Comparison of ENCODE assay signal across 22 mouse cellular contexts in genomic region chr12:6022490-6022889, GRCm38 (mm10).
DNase-seq lines count a peak whose midpoint lies in the region; ATAC-seq and TF ChIP-seq lines count a peak whose summit lies in the region.
"Had no signal": no experiment of that assay in that cellular context is flagged by ENCODE, and none has a peak within 500 bp of the region (broad histone marks: within the 10 kb centered on the region; RNA-seq: fewer than 3 reads in every experiment).

No protein-coding gene starts in this region.

- DNase-seq in adrenal gland, postnatal 10 days, result peak; percentile 3
- DNase-seq in adrenal gland, adult (ENCODE audit: inconsistent age in 2 of 2, low spot score in 1 of 2), result no peak
- DNase-seq in forebrain, postnatal 0 days, result peak; percentile 22
- DNase-seq in forebrain, embryonic 10.5 days (ENCODE audit: extremely low spot score, low spot score), result no peak
- DNase-seq in gastrocnemius, adult 18-20 months (ENCODE audit: low spot score), result peak; percentile 53
- peak; percentile 38 for DNase-seq in gastrocnemius, postnatal 14 days
- no peak for DNase-seq in midbrain, embryonic 14.5 days
- DNase-seq in kidney, postnatal 25 days, result no peak
- DNase-seq: adrenal gland, postnatal 14 days; B cell, adult 2 months; cerebellum, adult 2 months; cerebellum, postnatal 36 days; kidney, adult 2 months had no signal

- no peaks in the 10 kb centered on the region for H3K4me1 ChIP-seq in forebrain, postnatal 0 days (ENCODE audit: insufficient read depth)
- no peaks in the 10 kb centered on the region for H3K4me1 ChIP-seq in forebrain, embryonic 10.5 days
- no peaks in the 10 kb centered on the region for H3K4me1 ChIP-seq in midbrain, embryonic 14.5 days (ENCODE audit: control insufficient read depth, insufficient read depth, low read length)
- H3K4me1 ChIP-seq: embryonic facial prominence, embryonic 15.5 days; heart, embryonic 10.5 days; intestine, embryonic 15.5 days; kidney, embryonic 15.5 days had no signal

- H3K36me3 ChIP-seq in forebrain, postnatal 0 days (ENCODE audit: insufficient read depth), result no peaks in the 10 kb centered on the region
- no peaks in the 10 kb centered on the region for H3K36me3 ChIP-seq in forebrain, embryonic 10.5 days (replicated peaks)
- no peaks in the 10 kb centered on the region for H3K36me3 ChIP-seq in midbrain, embryonic 14.5 days (ENCODE audit: control insufficient read depth, insufficient read depth, low read length)
- H3K36me3 ChIP-seq: embryonic facial prominence, embryonic 15.5 days; G1E; heart, embryonic 10.5 days; intestine, embryonic 15.5 days; kidney, embryonic 15.5 days had no signal

- 78% methylated on average over 2 of the region's 2 CpGs for WGBS in forebrain, postnatal 0 days
- 77% methylated on average over 2 of the region's 2 CpGs for WGBS in forebrain, embryonic 10.5 days
- WGBS in midbrain, embryonic 14.5 days, result 82% methylated on average over 2 of the region's 2 CpGs

- H3K9me3 ChIP-seq in forebrain, postnatal 0 days (ENCODE audit: low read length), result no peaks in the 10 kb centered on the region
- no peaks in the 10 kb centered on the region for H3K9me3 ChIP-seq in forebrain, embryonic 10.5 days
- H3K9me3 ChIP-seq in midbrain, embryonic 14.5 days (ENCODE audit: control insufficient read depth, low read length), result no peaks in the 10 kb centered on the region
- H3K9me3 ChIP-seq: embryonic facial prominence, embryonic 15.5 days; heart, embryonic 10.5 days; intestine, embryonic 15.5 days; kidney, embryonic 15.5 days had no signal

- TF ChIP-seq CTCF in forebrain, postnatal 0 days (IDR thresholded peaks at IDR 0.05; ENCODE audit: low read depth), result no peak

- no peak overlapping the region for H3K4me3 ChIP-seq in forebrain, postnatal 0 days (ENCODE audit: low read depth, low read length)
- no peak overlapping the region for H3K4me3 ChIP-seq in forebrain, embryonic 10.5 days
- H3K4me3 ChIP-seq in midbrain, embryonic 14.5 days (replicated peaks; ENCODE audit: low read depth, low read length), result no peak overlapping the region
- H3K4me3 ChIP-seq: embryonic facial prominence, embryonic 15.5 days; erythroblast, embryonic 14.5 days; heart, embryonic 10.5 days; intestine, embryonic 15.5 days; kidney, embryonic 15.5 days had no signal

- H3K27ac ChIP-seq in forebrain, postnatal 0 days (ENCODE audit: low read depth, low read length), result no peak overlapping the region
- no peak overlapping the region for H3K27ac ChIP-seq in forebrain, embryonic 10.5 days
- no peak overlapping the region for H3K27ac ChIP-seq in midbrain, embryonic 14.5 days (replicated peaks; ENCODE audit: low read depth, low read length)
- H3K27ac ChIP-seq: embryonic facial prominence, embryonic 15.5 days; heart, embryonic 10.5 days; hindbrain, embryonic 14.5 days; intestine, embryonic 15.5 days; kidney, embryonic 15.5 days had no signal

- no peaks in the 10 kb centered on the region for H3K27me3 ChIP-seq in forebrain, postnatal 0 days (ENCODE audit: insufficient read depth, low read length)
- H3K27me3 ChIP-seq in forebrain, embryonic 10.5 days (ENCODE audit: poor library complexity, severe bottlenecking), result no peaks in the 10 kb centered on the region
- no peaks in the 10 kb centered on the region for H3K27me3 ChIP-seq in midbrain, embryonic 14.5 days (ENCODE audit: control insufficient read depth, insufficient read depth, low read length)
- H3K27me3 ChIP-seq: embryonic facial prominence, embryonic 15.5 days; intestine, embryonic 15.5 days; kidney, embryonic 15.5 days had no signal

- H3K9ac ChIP-seq in forebrain, postnatal 0 days, result no peak overlapping the region
- no peak overlapping the region for H3K9ac ChIP-seq in midbrain, embryonic 14.5 days (replicated peaks; ENCODE audit: low read length)
- H3K9ac ChIP-seq: embryonic facial prominence, embryonic 15.5 days; hindbrain, embryonic 14.5 days; intestine, embryonic 15.5 days; kidney, embryonic 15.5 days had no signal

- H3K4me2 ChIP-seq in forebrain, postnatal 0 days (ENCODE audit: low read depth), result no peak overlapping the region
- no peak overlapping the region for H3K4me2 ChIP-seq in midbrain, embryonic 14.5 days (ENCODE audit: low read length)
- H3K4me2 ChIP-seq: embryonic facial prominence, embryonic 15.5 days; hindbrain, embryonic 14.5 days; intestine, embryonic 15.5 days; kidney, embryonic 15.5 days had no signal

- intact Hi-C loops in gastrocnemius, postnatal 14 days (cut with DNase I; ENCODE audit: low total_unique reads), result no loop called here

- ATAC-seq in forebrain, postnatal 0 days, result peak; percentile 58; the same call in 1 of the 2 replicates
- ATAC-seq in midbrain, embryonic 14.5 days (ENCODE audit: low FRiP score, low TSS enrichment), result no peak
- ATAC-seq: CD4-positive, CD25-positive, alpha-beta regulatory T cell, adult 4 months; forebrain, embryonic 16.5 days; intestine, embryonic 15.5 days had no signal

Comparison
In these comparisons a context has a peak if more than half of its experiments do, and no peak if none do; other contexts are left out.
1. DNase-seq: peak in adrenal gland, postnatal 10 days (single experiment), forebrain, postnatal 0 days (single experiment), gastrocnemius, adult 18-20 months (single experiment) and gastrocnemius, postnatal 14 days (single experiment); none in adrenal gland, adult (0 of 2), forebrain, embryonic 10.5 days (single experiment), midbrain, embryonic 14.5 days (single experiment) and kidney, postnatal 25 days (0 of 2).